Mouse (Mus musculus): ENCODE measurements around the gene Zfp691. TPM values are rescaled to one million over a fixed set of nuclear protein-coding genes. Genes with fewer than 3 reads are reported as not detected.

Gene Zfp691
- polyA plus RNA-seq, 1 experiment from 2014 or later: 2.1 TPM

GRCm38 (mm10) chr4:119195582-119196320, 21.8 kb upstream of the Zfp691 start:
- H3K9me3 ChIP-seq (ENCODE audit: low read length): no peaks in the 10 kb centered on the region
- H3K27me3 ChIP-seq (ENCODE audit: insufficient read depth, low read length): no peaks in the 10 kb centered on the region
- H3K4me1 ChIP-seq (ENCODE audit: insufficient read depth): peaks cover 20% of the 10 kb centered on the region
- 15% methylated on average over 18 of the region's 18 CpGs for WGBS (ENCODE audit: insufficient replicate concordance)
- peak overlapping the region; percentile 95 for H3K9ac ChIP-seq (replicated peaks)
- DNase-seq (no peak), ATAC-seq (peak; percentile 44; the same call in 1 of the 2 replicates)
- no peaks in the 10 kb centered on the region for H3K36me3 ChIP-seq (replicated peaks; ENCODE audit: insufficient read depth, low read length)
- TF ChIP-seq EP300 (IDR thresholded peaks at IDR 0.05; ENCODE audit: low read depth) (no peak), CTCF (IDR thresholded peaks at IDR 0.05; ENCODE audit: low read depth) (no peak)
- peak overlapping the region; percentile 75 for H3K27ac ChIP-seq (ENCODE audit: low read depth)
- H3K4me2 ChIP-seq (ENCODE audit: low read depth, low read length): peak overlapping the region; percentile 71
- peak overlapping the region; percentile 91 for H3K4me3 ChIP-seq (ENCODE audit: low read depth, low read length)

GRCm38 (mm10) chr4:119194909-119195581, 21.1 kb upstream of the Zfp691 start, which contains the start of gene Svbp:
Gene Svbp (plus strand): TSS chr4:119195306.
- ATAC-seq: peak; percentile 95
- TF ChIP-seq EP300 (IDR thresholded peaks at IDR 0.05; ENCODE audit: low read depth): no peak
- TF ChIP-seq CTCF (IDR thresholded peaks at IDR 0.05; ENCODE audit: low read depth): no peak
- WGBS (ENCODE audit: insufficient replicate concordance): 4% methylated on average over 42 of the region's 47 CpGs
- DNase-seq: peak; percentile 98
- peaks cover 20% of the 10 kb centered on the region for H3K4me1 ChIP-seq (ENCODE audit: insufficient read depth)
- no peaks in the 10 kb centered on the region for H3K36me3 ChIP-seq (replicated peaks; ENCODE audit: insufficient read depth, low read length)
- no peaks in the 10 kb centered on the region for H3K27me3 ChIP-seq (ENCODE audit: insufficient read depth, low read length)
- peak within 1 kb of the TSS; percentile 75 for H3K27ac ChIP-seq (ENCODE audit: low read depth)
- peak within 1 kb of the TSS; percentile 91 for H3K4me3 ChIP-seq (ENCODE audit: low read depth, low read length)
- H3K4me2 ChIP-seq (ENCODE audit: low read depth, low read length): peak within 1 kb of the TSS; percentile 71
- H3K9ac ChIP-seq (replicated peaks): peak within 1 kb of the TSS; percentile 95
- no peaks in the 10 kb centered on the region for H3K9me3 ChIP-seq (ENCODE audit: low read length)

GRCm38 (mm10) chr4:119192757-119193156, 18.8 kb upstream of the Zfp691 start:
- TF ChIP-seq CTCF (IDR thresholded peaks at IDR 0.05; ENCODE audit: low read depth): no peak
- TF ChIP-seq EP300 (IDR thresholded peaks at IDR 0.05; ENCODE audit: low read depth): no peak
- H3K4me2 ChIP-seq (ENCODE audit: low read depth, low read length): no peak overlapping the region
- DNase-seq (no peak), ATAC-seq (no peak)
- H3K9ac ChIP-seq (replicated peaks): no peak overlapping the region
- 86% methylated on average over 4 of the region's 4 CpGs for WGBS (ENCODE audit: insufficient replicate concordance)
- H3K27ac ChIP-seq (ENCODE audit: low read depth): no peak overlapping the region
- no peak overlapping the region for H3K4me3 ChIP-seq (ENCODE audit: low read depth, low read length)
- no peaks in the 10 kb centered on the region for H3K27me3 ChIP-seq (ENCODE audit: insufficient read depth, low read length)
- H3K4me1 ChIP-seq (ENCODE audit: insufficient read depth): peaks cover 19% of the 10 kb centered on the region
- peaks cover 3% of the 10 kb centered on the region; the same call in 1 of the 2 replicates for H3K36me3 ChIP-seq (replicated peaks; ENCODE audit: insufficient read depth, low read length)
- H3K9me3 ChIP-seq (ENCODE audit: low read length): no peaks in the 10 kb centered on the region

- no peak for ATAC-seq
- Histone ChIP-seq H3K36me3 (replicated peaks; ENCODE audit: insufficient read depth, low read length) (peaks cover 16% of the 10 kb centered on the region), H3K9ac (replicated peaks) (peak overlapping the region; percentile 39; the same call in 1 of the 2 replicates), H3K4me2 (ENCODE audit: low read depth, low read length) (peak overlapping the region; percentile 62), H3K4me3 (ENCODE audit: low read depth, low read length) (no peak overlapping the region), H3K27me3 (ENCODE audit: insufficient read depth, low read length) (no peaks in the 10 kb centered on the region), H3K27ac (ENCODE audit: low read depth) (peak overlapping the region; percentile 93), H3K9me3 (ENCODE audit: low read length) (no peaks in the 10 kb centered on the region), H3K4me1 (ENCODE audit: insufficient read depth) (peaks cover 19% of the 10 kb centered on the region)
- 58% methylated on average over 3 of the region's 3 CpGs for WGBS (ENCODE audit: insufficient replicate concordance)
- DNase-seq: no peak
- TF ChIP-seq EP300 (IDR thresholded peaks at IDR 0.05; ENCODE audit: low read depth) (no peak), CTCF (IDR thresholded peaks at IDR 0.05; ENCODE audit: low read depth) (no peak)
Observed at GRCm38 (mm10) chr4:119191273-119191672, 17.3 kb upstream of the Zfp691 start.

GRCm38 (mm10) chr4:119190618-119191017, 16.6 kb upstream of the Zfp691 start:
- Histone ChIP-seq H3K9ac (replicated peaks) (peak overlapping the region; percentile 73), H3K27ac (ENCODE audit: low read depth) (peak overlapping the region; percentile 93), H3K36me3 (replicated peaks; ENCODE audit: insufficient read depth, low read length) (peaks cover 18% of the 10 kb centered on the region), H3K4me1 (ENCODE audit: insufficient read depth) (peaks cover 20% of the 10 kb centered on the region), H3K9me3 (ENCODE audit: low read length) (no peaks in the 10 kb centered on the region), H3K27me3 (ENCODE audit: insufficient read depth, low read length) (no peaks in the 10 kb centered on the region), H3K4me2 (ENCODE audit: low read depth, low read length) (peak overlapping the region; percentile 62), H3K4me3 (ENCODE audit: low read depth, low read length) (peak overlapping the region; percentile 51)
- DNase-seq (peak; percentile 77), ATAC-seq (peak; percentile 61)
- WGBS (ENCODE audit: insufficient replicate concordance): 46% methylated on average over 8 of the region's 8 CpGs
- TF ChIP-seq CTCF (IDR thresholded peaks at IDR 0.05; ENCODE audit: low read depth): no peak
- peak; percentile 92 for TF ChIP-seq EP300 (IDR thresholded peaks at IDR 0.05; ENCODE audit: low read depth)

- peak within 1 kb of the TSS; percentile 51 for H3K4me3 ChIP-seq (ENCODE audit: low read depth, low read length)
- H3K9ac ChIP-seq (replicated peaks): peak within 1 kb of the TSS; percentile 73
- DNase-seq: peak; percentile 77
Observed at GRCm38 (mm10) chr4:119189864-119190263, 15.9 kb upstream of the Zfp691 start, which contains the start of gene Ermap. Gene Ermap (minus strand): TSS chr4:119190011.

More at GRCm38 (mm10) chr4:119189864-119190263, 15.9 kb upstream of the Zfp691 start, which contains the start of gene Ermap:
- Histone ChIP-seq H3K27me3 (ENCODE audit: insufficient read depth, low read length) (no peaks in the 10 kb centered on the region), H3K4me1 (ENCODE audit: insufficient read depth) (peaks cover 19% of the 10 kb centered on the region), H3K9me3 (ENCODE audit: low read length) (no peaks in the 10 kb centered on the region), H3K36me3 (replicated peaks; ENCODE audit: insufficient read depth, low read length) (peaks cover 20% of the 10 kb centered on the region), H3K4me2 (ENCODE audit: low read depth, low read length) (peak within 1 kb of the TSS; percentile 76), H3K27ac (ENCODE audit: low read depth) (peak within 1 kb of the TSS; percentile 93)
- TF ChIP-seq CTCF (IDR thresholded peaks at IDR 0.05; ENCODE audit: low read depth) (no peak), EP300 (IDR thresholded peaks at IDR 0.05; ENCODE audit: low read depth) (peak; percentile 93)
- 42% methylated on average over 6 of the region's 6 CpGs for WGBS (ENCODE audit: insufficient replicate concordance)
- peak; percentile 90 for ATAC-seq

Data from liver, postnatal 0 days (tissue).